Mouse (Mus musculus) ovary, postnatal 14 days (tissue): Measurements from ENCODE around the gene Mgmt.
A peak's percentile ranks its signal among the peaks of the same experiment; 100 is the strongest.

Source experiments
- DNase-seq: peaks from one replicate; pipeline ENCODE4 v3.0.0; 2022; ENCODE audit warnings: low spot score

Gene Mgmt

DNA sequence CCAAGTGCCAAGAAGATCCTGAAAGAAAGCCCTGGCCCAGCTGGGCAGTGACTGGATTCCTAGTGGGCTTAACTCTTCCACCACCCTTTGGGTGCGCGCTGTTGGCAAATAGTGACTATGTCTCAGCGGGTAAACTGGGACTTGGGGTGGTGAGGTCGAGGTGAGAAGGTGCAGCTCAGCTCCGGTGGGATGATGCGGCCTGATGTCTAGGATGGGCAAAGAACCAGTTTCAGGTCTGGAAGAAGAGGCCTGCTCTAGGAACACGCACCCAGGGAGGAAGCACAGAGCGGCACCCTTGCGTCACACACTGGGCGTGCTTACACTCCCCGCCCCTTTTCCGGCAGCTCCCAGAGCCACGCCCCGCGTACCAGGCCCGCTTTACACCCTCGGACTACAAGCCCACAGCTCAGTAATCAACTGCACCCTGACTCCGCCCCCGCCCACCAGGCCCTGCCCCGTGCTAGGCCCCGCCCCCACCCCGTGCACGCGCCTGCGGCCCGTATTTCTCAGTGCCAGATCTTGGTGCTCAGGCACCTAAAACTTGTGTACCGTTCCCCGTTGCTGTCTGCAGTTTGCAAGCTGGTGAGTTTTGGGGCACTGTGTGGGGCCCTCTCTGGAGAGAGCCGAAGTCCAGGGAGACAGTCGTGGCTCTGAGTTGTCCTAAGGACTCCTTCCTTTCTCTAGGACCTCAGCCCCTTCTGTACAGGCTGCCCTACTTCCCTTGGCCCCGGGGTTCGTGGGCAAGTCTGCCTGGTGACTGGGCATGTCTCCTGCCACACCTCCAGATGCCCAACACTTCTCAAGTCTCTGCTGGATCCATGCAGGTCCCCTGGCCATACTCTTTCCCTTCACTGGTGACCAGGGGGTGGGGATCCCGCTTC is at the start of gene Mgmt:
Gene Mgmt, plus strand, starts transcription at position 509 of the 881 bp plus-strand sequence.
- DNase-seq: peak; percentile 85

DNA sequence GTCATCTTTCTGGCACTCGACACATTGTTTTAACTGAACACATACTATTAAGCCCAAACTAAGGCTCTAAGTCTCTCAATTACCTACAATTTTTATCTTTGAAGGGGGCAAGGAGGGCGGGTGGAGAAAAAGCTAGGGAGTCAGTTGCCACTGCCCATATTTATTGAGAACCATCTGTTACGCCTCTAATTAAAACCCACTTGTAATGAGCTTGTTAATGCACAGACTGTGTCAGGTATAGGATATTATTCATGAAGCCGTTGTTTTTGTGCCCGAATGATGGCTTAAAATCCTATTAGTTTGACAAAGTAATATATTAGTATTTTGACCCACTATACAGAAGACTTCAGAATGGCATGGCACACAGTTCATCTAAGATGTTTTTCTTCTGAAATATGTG is 49.6 kb upstream of the Mgmt start:
- no peak for DNase-seq

DNA sequence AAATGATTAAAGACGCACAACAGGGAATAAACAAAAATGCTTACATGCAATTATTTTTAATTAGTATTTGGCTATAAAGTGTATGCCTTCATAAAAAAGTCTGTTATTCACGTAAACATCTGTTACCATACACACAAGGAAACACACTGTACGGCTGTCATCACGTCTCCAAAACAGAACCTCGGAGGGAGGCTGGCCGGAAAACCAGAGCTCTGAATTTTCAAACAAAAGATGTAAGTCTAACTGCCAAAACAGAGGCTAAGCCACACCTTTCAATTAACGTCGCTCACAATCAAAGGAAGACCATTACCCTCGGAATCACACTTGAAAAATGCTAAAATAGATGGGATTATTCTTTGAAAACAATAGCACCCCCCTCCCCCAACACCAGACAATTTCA is 49.1 kb upstream of the Mgmt start:
- DNase-seq: no peak

DNA sequence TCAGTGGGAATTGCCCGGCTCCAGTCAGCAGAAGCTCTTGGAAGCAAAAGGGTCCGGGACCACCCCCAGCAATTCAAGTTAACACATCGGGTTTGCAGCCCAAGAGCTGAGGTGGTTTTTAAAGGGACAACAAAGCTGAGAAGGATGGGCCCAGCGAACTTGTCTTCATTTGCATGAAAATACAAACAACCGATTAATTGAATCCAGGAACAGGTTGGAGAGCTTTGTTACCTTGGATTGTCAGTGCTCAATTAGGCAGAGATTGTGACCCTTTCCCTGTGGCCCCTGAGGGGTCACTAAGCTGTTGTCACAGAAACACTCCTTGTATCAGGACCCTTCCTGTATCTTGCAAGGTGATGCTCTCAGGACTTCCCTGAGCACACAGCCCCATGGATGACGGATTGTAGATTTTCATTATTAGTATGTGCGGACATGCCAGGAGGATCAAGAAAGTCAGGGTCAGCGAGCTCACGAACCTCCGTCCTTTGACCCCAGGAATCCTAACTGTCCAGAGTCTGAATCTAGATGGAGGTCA is 48.3 kb upstream of the Mgmt start:
- DNase-seq: no peak

DNA sequence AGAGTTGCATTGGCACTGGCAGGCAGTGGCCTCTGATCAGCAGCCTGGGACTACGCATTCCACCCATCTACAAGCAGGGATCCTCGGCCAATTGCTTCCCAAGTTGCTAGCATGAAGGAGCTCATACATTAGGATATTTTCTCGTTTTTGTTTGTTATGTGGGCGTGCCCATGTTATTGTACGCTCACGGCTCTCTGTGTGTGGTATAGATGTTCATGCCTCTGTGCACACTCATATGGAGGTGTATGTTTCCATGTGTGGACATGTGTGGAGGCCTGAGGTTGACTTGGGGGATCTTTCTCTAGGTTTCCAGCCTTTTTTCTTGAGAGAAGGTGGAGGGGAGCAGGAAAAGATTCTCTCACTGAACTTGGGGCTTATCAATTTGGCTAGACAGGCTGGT is 46.8 kb upstream of the Mgmt start:
- no peak for DNase-seq

DNA sequence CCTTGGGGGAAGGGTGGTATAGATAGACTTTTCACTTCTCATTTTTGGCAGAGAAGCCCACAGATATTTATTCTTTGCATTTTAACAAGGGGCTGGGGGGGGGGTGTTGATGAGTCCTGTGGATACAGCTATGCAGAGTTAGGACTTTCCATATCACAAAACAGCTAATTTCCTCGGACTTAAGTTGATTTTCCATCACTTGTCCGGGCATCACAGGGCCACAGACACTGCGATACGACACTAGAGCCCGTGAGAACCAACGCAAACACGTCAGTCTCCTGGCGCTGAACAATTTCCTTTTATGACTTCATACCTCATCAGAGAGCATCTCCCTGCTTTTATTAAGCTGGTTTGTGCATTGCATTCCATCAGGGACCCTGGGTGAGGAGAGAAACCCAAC is 45.7 kb upstream of the Mgmt start:
- DNase-seq: no peak

DNA sequence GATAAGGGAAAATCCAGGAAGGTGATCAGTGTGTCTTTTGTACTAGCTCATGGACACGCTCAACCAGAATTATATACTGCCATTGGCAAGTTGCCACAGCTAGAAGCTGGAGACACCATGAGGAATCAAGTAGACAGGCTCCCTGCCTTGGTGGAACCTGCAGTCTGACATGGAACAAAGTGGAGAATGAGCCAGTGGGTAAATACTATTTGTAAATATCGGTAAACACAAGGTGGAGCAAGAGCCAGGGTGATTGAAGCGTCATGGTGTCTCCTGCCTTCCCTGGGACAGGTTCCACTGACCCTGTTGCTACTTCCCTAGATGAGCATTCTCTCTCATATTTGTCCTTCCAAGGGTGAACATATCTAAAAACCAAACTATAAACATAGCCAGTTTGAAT is 44.6 kb upstream of the Mgmt start:
- no peak for DNase-seq

DNA sequence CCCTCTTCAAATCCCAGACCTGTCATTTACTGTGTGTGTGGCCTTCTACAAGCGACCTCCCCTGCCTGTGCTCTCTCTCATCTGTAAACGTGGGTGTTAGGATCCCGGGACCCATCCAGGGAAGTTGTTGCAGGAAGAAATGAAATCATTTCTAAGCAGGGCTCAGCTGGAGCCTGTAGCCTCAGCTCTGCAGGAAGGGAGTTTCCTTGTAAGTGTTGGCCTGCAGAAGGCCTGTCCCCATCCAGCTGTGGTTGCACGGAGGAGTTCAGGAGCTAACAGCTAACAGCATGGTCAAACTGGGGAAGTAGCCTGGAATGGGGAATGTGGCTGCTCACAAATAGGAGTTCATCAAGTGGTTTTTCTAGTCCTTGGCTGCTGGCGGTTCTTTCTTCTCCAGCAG is 44.1 kb upstream of the Mgmt start:
- DNase-seq: no peak

DNA sequence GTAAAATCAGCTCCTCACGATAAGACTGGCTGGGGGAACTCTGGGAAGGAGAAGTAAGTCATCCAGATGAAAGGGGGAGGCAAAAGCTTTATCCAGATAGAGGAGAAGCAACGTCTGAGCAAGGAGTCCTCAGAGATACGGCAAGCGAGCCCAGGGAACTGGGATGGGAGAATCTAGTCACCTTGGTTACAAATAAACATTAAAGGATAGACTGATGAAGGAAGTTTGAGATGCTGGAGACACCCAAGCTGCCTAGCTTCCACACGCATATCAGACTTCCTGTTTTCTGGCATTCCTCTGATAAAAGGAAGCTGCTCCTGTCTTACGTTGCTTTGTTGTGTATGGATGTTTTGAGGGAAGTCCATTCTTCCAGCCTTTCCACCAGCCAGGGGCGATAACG is 42.5 kb upstream of the Mgmt start:
- DNase-seq: no peak

DNA sequence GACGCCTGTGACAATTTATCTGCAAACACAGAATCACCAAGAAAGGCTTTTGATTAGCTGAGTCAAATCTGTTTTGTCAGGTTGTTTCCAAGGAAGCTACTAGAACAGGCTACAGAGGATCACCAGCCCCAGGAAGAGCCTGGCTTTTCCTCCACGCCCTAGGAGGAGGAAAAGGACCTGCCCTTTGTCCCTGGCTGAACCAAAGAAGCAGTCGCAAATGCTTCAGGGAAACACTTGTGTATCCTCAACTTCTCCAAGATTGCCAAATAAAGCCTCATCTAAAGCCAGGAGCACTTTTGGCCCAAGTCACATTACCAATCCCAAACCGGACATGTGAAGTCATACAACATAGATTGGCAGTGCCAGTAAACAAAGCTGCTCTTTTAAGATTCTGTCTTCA is 41.7 kb upstream of the Mgmt start:
- DNase-seq: no peak

DNA sequence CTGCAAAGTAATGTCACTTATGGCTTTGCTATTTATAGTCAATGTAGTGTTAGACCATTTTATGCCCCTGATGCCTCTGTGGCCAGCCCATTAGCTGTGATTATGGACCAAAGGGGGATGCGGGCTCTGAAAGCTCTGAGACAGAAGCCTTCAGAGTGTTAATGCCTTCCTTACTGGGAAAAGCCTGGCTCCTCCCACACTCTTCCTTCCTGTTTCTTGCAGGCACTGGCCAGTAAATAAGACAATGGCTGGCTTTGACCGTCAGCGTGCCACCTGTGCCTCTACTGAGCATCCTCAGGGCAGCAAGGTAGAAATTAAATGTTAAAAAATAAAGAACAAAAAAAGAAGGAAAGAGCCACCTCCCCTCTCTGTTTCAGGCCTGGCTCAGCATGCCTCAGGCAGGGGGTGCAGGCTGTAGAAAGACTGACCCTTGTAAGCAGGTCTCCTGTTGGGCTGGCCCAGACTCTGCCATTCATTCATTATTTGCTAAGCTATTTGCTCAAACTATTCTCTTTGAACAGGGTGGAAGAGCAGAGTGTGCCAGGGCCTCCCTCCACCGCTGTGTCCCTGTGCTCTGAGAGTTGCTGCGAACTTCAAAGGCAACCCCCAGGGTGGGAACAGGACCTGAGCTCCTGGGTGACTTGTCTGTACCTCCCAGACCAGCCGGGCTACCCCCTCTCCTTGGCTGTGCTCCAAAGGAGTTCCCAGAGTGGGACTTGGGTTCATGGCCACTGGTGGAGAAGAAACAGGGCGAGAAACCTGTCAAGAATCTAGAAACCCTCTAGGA is 29.5 kb upstream of the Mgmt start:
- DNase-seq: no peak

DNA sequence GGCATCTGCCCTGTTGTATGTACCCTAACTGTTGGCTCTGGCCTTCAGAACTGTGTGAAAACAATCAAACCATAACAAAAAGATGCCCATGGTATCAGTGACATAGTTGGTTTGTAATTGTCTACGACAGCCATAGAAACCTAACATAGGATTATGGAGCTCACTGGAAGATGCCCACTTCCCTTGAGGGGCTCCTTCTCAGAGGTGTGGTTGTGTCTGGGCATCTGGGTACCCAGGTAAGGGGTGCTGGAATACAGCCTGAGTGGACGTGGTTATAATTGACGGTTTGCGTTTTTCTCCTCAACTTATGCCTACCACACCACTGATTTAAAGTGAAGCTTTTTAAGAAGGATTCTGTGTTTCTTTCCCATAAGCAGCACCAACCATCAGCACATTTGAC is 28.5 kb upstream of the Mgmt start:
- no peak for DNase-seq

DNA sequence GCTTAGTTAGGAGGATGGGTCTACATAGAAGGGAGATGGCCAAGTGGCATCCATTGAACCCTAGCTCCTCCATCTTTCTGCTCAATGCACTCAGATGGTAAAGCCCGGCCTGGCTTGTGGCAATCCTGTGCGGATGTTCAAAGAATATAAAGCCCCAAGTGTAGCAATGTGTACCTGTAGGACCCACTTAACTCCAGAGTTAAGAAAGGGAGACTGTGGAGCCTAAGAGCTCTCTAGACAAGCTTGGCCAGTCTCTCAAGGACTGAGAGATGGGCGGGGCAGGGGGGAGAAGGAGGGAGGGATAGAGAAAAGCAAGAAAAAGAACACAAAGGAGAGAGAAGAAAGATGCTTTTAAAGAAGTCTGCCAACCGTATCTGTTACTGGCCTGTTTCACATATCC is 27.9 kb upstream of the Mgmt start:
- DNase-seq: no peak

DNA sequence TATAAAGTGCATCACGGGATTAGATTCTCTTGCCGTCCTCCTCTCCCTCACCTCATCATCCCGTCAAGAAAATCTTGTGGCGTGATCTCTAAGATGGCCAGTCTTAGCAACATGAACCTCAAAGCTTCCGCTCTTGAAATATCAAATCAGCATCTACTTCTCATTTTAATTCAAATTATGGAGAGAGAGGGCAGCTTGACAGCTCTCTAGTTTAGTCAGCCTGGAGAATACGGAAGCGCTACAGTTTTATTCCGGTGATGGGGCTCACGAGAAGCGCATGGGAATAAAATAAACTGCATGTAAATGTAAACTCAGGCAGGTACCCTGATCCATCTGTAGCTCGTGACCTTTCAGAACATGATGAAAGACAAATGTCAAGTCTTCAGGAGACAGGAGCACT is 22.9 kb upstream of the Mgmt start:
- no peak for DNase-seq

DNA sequence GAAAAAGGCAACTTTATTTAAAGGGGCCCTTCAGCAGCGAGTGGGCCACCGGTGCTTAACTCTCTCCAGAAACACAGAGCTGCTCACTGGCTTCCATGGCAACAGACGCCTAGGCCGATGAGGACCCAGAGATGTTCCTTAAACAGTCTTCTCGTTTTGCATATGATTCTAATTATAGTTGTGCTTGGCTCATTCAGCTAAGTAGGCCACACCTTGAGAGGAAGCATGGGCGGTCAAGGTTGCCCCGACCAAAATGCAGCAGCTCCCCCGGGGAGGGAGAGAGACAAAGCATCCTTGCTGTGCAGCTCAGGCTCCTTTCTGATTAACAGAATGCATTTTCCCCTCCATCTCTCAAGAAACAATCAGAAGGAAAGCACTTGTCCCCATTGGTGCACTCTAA is 22.4 kb upstream of the Mgmt start:
- no peak for DNase-seq

DNA sequence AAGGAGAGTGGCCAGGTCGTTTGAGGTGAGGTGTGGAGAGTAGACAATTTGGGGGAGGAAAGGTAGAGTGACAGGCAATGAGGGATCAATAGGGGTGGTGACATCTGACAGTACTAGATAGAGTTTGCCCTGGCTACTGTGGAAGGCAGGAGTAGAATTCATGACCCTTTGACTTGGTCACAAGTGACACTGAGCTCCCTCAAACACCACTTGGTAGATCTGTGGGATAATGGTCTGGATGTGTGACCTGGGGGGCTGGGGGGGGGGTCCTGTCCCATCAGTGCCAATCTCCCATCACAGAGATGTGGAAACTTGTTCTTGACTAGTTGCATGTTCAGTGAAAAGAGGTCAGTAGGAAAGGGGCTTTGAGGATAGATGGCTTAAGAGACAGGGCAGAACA is 20.0 kb upstream of the Mgmt start:
- no peak for DNase-seq

DNA sequence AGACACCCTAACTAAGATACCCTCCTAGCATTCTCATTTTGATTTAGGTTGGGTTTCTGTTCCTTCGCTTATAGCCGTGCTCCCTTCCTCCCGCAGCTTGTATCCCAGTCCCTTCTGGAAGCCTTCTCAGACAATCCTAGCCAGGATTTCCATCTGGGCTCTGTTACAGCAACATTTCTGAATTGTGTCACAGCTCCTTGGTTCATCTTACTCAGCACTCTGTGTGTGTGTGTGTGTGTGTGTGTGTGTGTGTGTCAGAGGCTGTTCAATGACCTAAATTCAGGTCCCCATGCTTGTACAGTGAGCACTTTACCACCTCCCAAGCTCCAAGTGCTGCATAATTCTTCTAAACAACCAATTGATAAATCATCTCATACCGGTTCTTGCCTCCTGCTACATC is 14.0 kb upstream of the Mgmt start:
- DNase-seq: no peak

DNA sequence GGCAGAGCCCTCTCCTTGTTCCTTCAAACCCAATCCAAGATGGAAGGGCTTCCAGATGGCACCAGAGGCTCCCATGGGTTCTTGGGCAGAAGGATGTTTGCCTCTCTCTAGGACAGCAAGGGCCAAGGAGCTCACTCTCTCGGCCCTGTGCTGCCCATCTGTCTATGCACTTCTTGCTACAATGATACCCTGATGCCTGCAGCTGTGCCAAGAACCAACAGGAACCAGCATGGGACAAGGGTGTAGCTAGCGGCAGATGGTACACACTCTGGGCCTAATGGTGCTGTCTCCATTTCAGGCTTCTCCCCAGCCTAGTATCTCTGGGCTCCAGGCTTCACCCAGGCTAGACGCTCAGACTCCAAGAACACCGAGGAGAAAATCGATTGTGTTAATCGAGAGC is 6.3 kb upstream of the Mgmt start:
- no peak for DNase-seq

DNA sequence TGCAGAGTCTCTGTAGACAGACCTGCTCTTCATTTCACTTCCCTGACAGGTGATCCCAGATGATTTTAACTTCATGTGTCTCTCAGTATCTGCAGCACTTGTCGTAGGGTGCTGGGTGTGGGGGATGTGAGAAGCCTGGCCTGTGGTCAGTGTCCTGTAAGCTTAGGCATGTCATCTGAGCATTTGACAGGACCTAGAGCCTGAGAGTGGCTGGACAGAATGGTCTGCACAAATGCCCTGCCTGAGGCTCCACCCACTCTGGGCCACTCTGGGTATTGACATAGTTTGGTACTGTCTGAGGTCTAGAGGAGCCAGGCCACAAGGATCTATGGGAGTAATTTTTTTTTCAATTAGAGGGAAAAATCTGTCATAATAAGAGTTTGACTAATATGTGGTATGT is 942 bp downstream of the Mgmt start:
- DNase-seq: no peak

DNA sequence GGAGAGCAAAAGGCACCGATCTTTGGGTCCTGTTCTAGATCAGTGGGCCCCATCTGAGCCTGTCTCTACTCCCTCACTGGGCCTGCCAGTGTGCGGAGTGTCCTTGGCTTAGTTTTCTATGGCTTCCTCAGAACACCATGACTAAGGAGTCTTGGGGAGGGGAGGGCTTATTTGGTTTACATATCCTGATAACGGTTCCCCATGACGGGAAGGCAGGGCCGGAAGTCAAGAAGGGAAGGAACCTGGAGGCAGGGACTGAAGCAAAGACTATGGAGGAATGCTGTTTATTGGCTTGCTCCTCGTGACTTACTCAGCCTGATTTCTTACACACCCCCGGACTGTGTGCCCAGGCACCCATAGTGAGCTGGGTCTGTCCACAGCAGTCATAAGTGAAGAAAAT is 1.4 kb downstream of the Mgmt start:
- no peak for DNase-seq

DNA sequence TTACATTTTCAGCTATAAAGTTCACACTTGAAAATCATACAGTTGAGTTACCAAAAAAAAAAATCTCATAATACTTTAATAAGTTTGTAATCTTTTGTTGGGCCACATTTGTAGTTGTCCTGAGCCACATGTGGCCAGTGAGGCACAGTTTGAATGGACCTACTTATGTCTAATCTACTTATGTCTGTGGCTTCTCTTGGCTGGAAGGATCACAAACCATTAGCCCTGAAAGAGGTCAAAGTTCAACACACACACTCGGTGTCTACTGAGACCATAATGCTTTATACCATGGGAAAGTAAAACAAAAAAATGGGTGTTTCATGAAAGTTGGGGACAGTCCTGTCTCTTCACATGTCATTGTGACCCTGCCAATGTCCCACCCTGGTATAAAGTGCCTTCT is 3.1 kb downstream of the Mgmt start:
- DNase-seq: no peak

DNA sequence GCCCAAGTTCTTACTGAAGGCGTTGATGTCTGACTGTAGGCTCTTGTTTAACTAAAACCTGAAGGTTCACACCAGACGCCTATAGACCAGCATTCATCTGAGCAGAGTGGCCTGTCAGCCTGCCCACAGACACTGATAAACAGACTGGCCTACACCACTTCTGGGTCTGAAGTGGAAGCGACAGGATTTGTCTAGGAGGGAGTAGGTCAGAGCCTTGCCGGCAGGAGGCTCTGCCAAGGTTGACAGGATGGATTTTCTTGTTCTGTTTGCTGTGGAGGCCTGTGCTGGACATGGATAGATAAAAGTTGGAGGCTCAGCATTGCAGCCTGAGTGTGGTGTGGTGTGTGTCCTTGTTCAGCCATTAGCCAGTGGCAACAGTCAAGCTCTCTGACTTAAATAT is 3.6 kb downstream of the Mgmt start:
- DNase-seq: no peak

DNA sequence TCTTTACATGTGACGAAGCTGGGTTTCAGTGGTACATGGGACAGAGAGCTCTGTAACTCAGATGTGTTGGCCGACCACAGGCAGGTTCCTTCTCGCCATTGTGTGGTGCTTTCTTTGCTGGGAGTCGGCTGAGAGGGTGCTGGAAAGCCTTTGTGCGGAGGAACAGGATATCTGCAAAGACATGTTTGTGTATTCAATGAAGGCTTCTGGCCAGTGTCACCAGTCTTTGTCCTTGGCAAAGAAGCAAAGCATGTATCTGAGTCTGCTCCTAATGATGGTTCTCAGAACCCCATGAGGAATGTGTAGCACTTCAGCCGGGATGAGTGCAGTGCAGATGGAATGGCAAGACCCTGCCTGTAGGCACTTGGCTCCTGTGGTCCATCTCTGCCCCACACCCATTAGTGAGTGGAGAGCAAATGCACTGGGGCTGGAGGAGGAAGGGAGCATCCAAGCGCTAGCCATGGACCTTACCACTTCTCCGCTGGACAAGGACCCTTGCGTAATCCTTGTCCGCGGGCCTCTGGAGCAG is 14.3 kb downstream of the Mgmt start:
- DNase-seq: no peak
